Mouse (Mus musculus) midbrain, embryonic 11.5 days (tissue): ENCODE data around the gene Svs1. TPM values are rescaled to one million over a fixed set of nuclear protein-coding genes. Genes with fewer than 3 reads are reported as not detected.

ENCODE experiments used
- ATAC-seq: fragments of 200-750 bp; cut with Nextera tagmentation; 2 replicates; pipeline ENCODE4 v1.8.0; 2017; ENCODE audit warnings: moderate TSS enrichment, moderate library complexity; ENCODE audit not compliant: low FRiP score
- DNase-seq: peaks from one replicate; pipeline ENCODE4 v3.0.0; 2015; ENCODE audit warnings: low spot score; ENCODE audit errors: missing footprints
- H3K27ac ChIP-seq: fragments of 300-500 bp; sonication (generic); 2 replicates; pipeline ENCODE4 v1.5.1; 2014; ENCODE audit warnings: low read depth, low read length
- H3K27me3 ChIP-seq: fragments of 300-500 bp; sonication (generic); 2 replicates; pipeline ENCODE4 v1.6.1; 2014; ENCODE audit warnings: mild to moderate bottlenecking, low read length, moderate library complexity, mixed read lengths; ENCODE audit not compliant: control insufficient read depth, insufficient read depth
- H3K36me3 ChIP-seq: fragments of 300-500 bp; sonication (generic); 2 replicates; pipeline ENCODE4 v1.6.1; 2014; ENCODE audit warnings: mild to moderate bottlenecking, low read length, moderate library complexity, mixed read lengths; ENCODE audit not compliant: control insufficient read depth, insufficient read depth
- H3K4me1 ChIP-seq: fragments of 300-500 bp; sonication (generic); 2 replicates; pipeline ENCODE4 v1.6.1; 2014; ENCODE audit warnings: low read length; ENCODE audit not compliant: control insufficient read depth, insufficient read depth
- H3K4me2 ChIP-seq: fragments of 300-500 bp; sonication (generic); 2 replicates; pipeline ENCODE4 v1.6.1; 2014; ENCODE audit warnings: mild to moderate bottlenecking, moderate library complexity
- H3K4me3 ChIP-seq: fragments of 300-500 bp; sonication (generic); 2 replicates; pipeline ENCODE4 v1.5.1; 2014; ENCODE audit warnings: low read depth, low read length
- H3K9ac ChIP-seq: fragments of 300-500 bp; sonication (generic); 2 replicates; pipeline ENCODE4 v1.6.1; 2014; ENCODE audit warnings: low read length
- H3K9me3 ChIP-seq: fragments of 300-500 bp; sonication (generic); 2 replicates; pipeline ENCODE4 v1.6.1; 2016; ENCODE audit warnings: low read length; ENCODE audit not compliant: control insufficient read depth
- WGBS: fragments of 180-500 bp; shearing (Covaris S2); extraction: QIAGEN DNeasy Blood & Tissue Kit; methylation state at CpG from one replicate; pipeline ENCODE4 v1.1.7; 2014; 5-methylcytosine and 5-hydroxymethylcytosine counted together
- polyA plus RNA-seq: library from polyadenylated mRNA; unstranded; fragments of >200 nt; fragmentation: Nextera tagmentation; extraction: Ambion mirVana; gene quantifications from 2 replicates; pipeline ENCODE4 v1.2.1, GENCODE M21; 2014

Svs1 gene
- polyA plus RNA-seq, 1 experiment from 2014 or later, result not detected

DNA sequence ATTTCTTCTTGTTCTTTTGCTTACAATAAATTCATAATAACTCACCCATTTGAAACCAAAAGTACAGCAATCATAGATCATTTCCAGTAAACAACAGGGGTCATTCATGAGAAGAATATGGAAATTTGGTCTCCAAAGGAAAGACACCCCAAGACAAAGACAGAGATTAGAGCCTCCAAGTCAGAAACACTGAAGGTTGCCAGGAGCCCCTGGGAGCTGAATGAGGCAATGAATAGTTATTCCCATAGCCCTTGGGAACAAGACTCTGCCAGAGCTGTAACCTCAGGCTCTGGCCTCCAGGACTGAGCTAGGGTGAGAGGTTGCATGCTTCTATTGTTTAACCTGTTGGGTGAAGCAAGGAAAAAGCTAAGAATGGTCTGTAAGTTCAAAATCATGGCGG is 32.7 kb downstream of the Svs1 start:
- ATAC-seq (no peak), DNase-seq (no peak)
- Histone ChIP-seq H3K4me3 (no peak overlapping the region), H3K36me3 (no peaks in the 10 kb centered on the region), H3K9ac (no peak overlapping the region), H3K4me1 (peaks cover 2% of the 10 kb centered on the region; the same call in 1 of the 2 replicates), H3K27me3 (no peaks in the 10 kb centered on the region), H3K9me3 (no peaks in the 10 kb centered on the region), H3K4me2 (no peak overlapping the region), H3K27ac (no peak overlapping the region)
- 81% methylated on average over 1 of the region's 1 CpGs for WGBS

DNA sequence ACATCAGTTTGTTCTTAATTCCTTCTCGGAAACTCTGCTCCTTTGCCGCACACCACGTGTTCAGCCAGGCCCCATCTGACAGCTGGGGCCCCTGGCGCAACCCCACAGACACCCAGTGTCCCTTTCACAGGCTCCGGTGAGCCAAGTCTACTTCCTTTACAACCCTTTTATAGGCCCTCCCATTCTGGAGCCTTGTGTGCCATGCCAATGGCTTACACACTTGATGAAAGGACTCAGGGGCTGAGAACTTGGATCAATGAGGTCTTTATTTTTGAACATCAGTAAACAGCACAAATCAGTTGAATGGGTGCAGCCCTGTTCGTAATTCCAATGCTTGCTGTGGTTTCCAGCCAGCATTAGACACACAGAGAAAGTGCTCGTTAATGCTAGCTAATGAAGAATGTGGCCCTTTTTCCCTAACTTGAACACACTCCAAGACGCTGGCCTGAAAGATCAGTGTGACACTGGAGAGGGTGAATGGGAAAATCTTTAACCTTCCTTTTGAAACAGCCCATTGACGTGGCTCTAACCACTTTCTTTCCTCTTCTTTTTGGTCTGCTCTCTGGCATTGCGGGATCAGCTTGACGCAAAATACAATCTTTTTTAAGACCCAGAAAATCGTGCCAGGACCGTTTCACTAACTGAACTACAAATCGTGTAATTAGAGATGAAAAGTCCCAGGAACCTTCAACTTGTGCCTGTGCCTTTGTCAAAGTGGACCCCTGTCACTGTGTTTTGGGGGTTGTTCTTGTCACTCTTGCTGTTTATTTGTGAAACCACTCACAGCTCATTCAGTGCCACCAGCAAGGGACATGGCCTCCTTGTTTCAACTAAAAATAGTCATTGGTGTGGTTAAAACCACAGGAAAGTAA is 34.7 kb downstream of the Svs1 start:
- Histone ChIP-seq H3K4me3 (no peak overlapping the region), H3K9me3 (no peaks in the 10 kb centered on the region), H3K4me1 (peaks cover 2% of the 10 kb centered on the region; the same call in 1 of the 2 replicates), H3K27ac (no peak overlapping the region), H3K4me2 (no peak overlapping the region), H3K36me3 (no peaks in the 10 kb centered on the region), H3K9ac (no peak overlapping the region), H3K27me3 (no peaks in the 10 kb centered on the region)
- ATAC-seq (no peak), DNase-seq (no peak)
- WGBS, result 71% methylated on average over 14 of the region's 14 CpGs

DNA sequence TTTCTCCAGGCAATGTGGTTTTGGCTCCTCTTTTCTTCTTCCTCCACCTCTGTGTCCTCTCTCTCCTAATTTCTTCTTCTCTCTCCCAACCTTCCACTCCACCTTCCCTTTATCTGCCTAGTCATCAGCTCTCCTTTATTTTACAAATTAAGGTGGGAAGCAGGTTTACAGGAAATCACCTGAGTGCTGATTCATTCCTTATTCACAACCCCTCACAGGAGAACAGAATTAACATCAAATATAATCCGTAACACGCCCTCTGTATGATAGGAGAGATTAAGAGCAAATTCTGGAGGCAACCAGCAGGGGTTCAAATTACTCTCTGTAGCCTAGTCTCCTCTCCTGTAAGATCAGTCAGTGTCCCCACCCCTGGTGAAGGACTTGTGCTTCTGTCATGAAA is 35.7 kb downstream of the Svs1 start:
- no peaks in the 10 kb centered on the region for H3K9me3 ChIP-seq
- WGBS, result 90% methylated on average over 2 of the region's 2 CpGs
- no peak overlapping the region for H3K9ac ChIP-seq
- no peak overlapping the region for H3K27ac ChIP-seq
- H3K4me1 ChIP-seq, result peaks cover 2% of the 10 kb centered on the region; the same call in 1 of the 2 replicates
- no peak for ATAC-seq
- no peak overlapping the region for H3K4me3 ChIP-seq
- H3K4me2 ChIP-seq, result no peak overlapping the region
- no peaks in the 10 kb centered on the region for H3K36me3 ChIP-seq
- H3K27me3 ChIP-seq, result no peaks in the 10 kb centered on the region
- DNase-seq, result no peak

DNA sequence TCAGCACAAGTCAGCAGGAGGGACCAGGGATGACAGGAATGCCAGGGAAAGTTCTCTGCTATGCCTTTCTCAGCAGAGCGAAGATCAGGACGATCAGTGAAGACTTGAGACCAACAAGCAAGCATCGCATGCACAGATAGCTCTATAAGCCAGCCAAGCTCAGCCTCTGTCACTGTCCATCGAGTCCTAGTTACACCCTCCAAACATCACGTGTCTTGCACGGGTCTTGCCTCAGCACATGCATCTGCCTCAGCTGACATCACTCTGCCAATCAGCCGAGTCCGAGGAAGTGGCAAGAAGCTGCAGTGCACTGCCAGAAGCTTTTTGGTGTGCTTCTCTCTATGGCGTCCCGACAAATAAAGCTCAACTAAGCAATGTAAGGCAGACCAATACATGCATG is 36.7 kb downstream of the Svs1 start:
- Histone ChIP-seq H3K36me3 (no peaks in the 10 kb centered on the region), H3K27me3 (no peaks in the 10 kb centered on the region), H3K9me3 (no peaks in the 10 kb centered on the region), H3K4me2 (no peak overlapping the region), H3K4me3 (no peak overlapping the region), H3K4me1 (peaks cover 2% of the 10 kb centered on the region; the same call in 1 of the 2 replicates), H3K27ac (no peak overlapping the region), H3K9ac (no peak overlapping the region)
- DNase-seq (no peak), ATAC-seq (no peak)
- WGBS, result 88% methylated on average over 10 of the region's 10 CpGs

DNA sequence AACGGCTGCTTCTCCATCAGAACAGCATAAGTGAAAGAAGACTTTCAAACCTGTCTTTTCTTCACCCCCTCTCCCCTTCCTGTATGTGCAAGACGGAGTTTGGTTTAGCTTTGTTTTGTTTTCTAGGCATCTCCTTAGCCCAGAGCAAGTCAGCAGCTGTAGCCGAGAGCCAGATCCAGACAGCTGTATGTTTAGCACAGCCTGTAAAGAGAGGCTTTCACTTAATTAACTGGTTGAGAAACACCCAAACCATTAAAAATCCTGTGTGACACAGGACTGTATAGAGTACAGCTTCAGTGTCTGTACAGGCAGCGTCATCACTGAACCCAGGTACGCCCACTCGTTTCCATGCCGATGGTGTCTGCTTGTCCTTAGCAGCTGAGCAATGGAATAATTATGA is 38.6 kb downstream of the Svs1 start:
- 90% methylated on average over 7 of the region's 7 CpGs for WGBS
- H3K4me1 ChIP-seq, result peaks cover 2% of the 10 kb centered on the region; the same call in 1 of the 2 replicates
- H3K27me3 ChIP-seq, result no peaks in the 10 kb centered on the region
- H3K27ac ChIP-seq, result no peak overlapping the region
- ATAC-seq, result no peak
- no peaks in the 10 kb centered on the region for H3K36me3 ChIP-seq
- H3K4me2 ChIP-seq, result no peak overlapping the region
- H3K4me3 ChIP-seq, result no peak overlapping the region
- DNase-seq, result no peak
- H3K9ac ChIP-seq, result no peak overlapping the region
- no peaks in the 10 kb centered on the region for H3K9me3 ChIP-seq

DNA sequence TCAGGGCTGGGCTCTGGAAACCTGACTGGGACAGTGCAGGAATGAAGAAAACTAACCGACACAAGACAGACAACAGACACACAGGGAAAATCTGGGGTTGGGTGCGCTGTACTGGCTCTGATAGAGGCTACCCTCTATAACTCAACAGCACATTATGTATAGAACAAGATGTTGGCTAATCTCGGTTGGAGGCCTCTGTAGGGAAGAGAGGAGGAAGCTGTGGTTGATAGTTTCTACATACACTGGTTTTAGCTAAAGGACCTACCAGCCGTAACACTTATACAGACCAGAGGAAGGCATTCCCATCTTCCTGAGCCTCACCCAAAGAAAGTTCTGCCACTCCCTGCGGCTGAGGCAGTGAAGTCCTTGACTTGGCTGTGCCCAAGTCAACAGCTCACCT is 39.8 kb downstream of the Svs1 start:
- Histone ChIP-seq H3K4me1 (no peaks in the 10 kb centered on the region), H3K4me3 (no peak overlapping the region), H3K27ac (no peak overlapping the region), H3K9me3 (no peaks in the 10 kb centered on the region), H3K36me3 (no peaks in the 10 kb centered on the region), H3K4me2 (no peak overlapping the region), H3K9ac (no peak overlapping the region), H3K27me3 (no peaks in the 10 kb centered on the region)
- DNase-seq (no peak), ATAC-seq (no peak)
- WGBS, result 86% methylated on average over 5 of the region's 5 CpGs

DNA sequence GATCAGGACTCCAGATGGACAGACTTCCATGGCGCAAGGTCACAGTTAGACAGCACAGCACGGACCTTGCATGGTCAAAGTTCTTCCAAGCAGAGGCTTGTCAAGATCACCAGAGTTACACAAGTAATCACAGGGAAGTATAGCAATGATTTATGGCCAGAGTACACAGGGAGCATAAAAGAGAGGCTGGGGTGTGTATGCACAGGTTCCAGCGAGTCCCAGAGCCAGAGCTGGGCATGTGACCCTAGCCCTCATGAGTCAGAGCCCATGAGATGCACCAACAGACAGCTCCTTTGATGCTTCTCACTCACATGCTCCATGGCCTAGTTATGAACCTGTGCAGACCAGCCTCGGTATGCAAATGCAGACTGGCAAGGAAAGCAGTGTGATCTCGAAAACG is 41.4 kb downstream of the Svs1 start:
- no peaks in the 10 kb centered on the region for H3K36me3 ChIP-seq
- no peaks in the 10 kb centered on the region for H3K4me1 ChIP-seq
- H3K9ac ChIP-seq, result no peak overlapping the region
- H3K27me3 ChIP-seq, result no peaks in the 10 kb centered on the region
- ATAC-seq (no peak), DNase-seq (no peak)
- H3K27ac ChIP-seq, result no peak overlapping the region
- no peaks in the 10 kb centered on the region for H3K9me3 ChIP-seq
- H3K4me3 ChIP-seq, result no peak overlapping the region
- H3K4me2 ChIP-seq, result no peak overlapping the region
- WGBS, result 90% methylated on average over 6 of the region's 6 CpGs

DNA sequence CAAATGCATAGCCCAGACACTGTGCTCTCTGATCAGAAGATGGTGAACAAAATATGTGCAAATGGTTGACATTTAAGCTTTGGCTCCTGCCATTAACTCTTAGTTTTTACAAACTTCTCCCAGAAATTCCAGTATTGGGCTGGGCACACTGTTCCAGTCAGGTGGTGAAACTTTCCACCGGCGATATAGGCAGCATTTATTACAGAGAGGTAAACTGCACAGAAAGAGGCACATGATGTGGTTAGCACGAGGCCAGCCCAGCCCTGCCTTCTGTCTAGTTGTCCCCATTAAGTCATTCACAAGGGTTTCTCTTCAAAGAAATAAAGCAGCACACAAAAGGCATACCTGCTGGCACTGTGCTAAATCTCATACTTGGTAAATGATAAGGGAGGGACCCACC is 42.0 kb downstream of the Svs1 start:
- no peak for DNase-seq
- Histone ChIP-seq H3K9ac (no peak overlapping the region), H3K27me3 (no peaks in the 10 kb centered on the region), H3K27ac (no peak overlapping the region), H3K4me2 (no peak overlapping the region), H3K36me3 (no peaks in the 10 kb centered on the region), H3K4me3 (no peak overlapping the region), H3K9me3 (no peaks in the 10 kb centered on the region), H3K4me1 (no peaks in the 10 kb centered on the region)
- 94% methylated on average over 3 of the region's 3 CpGs for WGBS
- ATAC-seq, result no peak

DNA sequence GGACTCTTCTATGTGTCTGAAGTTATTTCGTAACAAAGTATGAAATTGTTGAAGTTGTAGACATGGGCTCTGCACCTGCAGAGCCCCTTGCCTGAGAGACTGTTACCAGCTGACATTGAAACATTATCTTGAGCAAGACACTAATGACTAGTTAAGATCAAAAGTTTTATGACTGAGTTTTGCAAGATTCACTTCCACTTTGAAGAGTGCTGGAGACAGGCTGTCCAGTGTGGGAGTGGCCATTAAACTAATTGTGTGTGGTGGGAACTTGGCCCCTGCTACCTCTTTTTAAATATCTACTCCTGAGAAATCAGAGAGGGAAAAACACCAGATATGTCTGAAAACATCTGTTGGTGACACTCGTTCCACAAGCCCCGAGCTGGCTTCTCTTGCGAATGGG is 44.6 kb downstream of the Svs1 start:
- Histone ChIP-seq H3K9ac (no peak overlapping the region), H3K36me3 (no peaks in the 10 kb centered on the region), H3K9me3 (no peaks in the 10 kb centered on the region), H3K27ac (no peak overlapping the region), H3K4me1 (no peaks in the 10 kb centered on the region), H3K27me3 (no peaks in the 10 kb centered on the region), H3K4me3 (no peak overlapping the region), H3K4me2 (no peak overlapping the region)
- DNase-seq (no peak), ATAC-seq (no peak)
- WGBS, result 90% methylated on average over 4 of the region's 4 CpGs
